Mouse (Mus musculus) liver, adult 2 months (tissue): ENCODE results near the gene Ei24.

Experiments
- CTCF ChIP-seq: fragments of 200-500 bp; IDR thresholded peaks from 2 replicates; pipeline ENCODE4 v1.5.1; 2011; ENCODE audit warnings: low read depth, low read length, control low read depth
- POLR2A ChIP-seq: fragments of 200-500 bp; IDR thresholded peaks from 2 replicates; pipeline ENCODE4 v1.6.1; 2011; ENCODE audit warnings: low read length, control low read depth; ENCODE audit not compliant: insufficient read depth; ENCODE audit errors: extremely low read depth

- no peak for TF ChIP-seq CTCF
- TF ChIP-seq POLR2A: no peak
These were observed 6.7 kb upstream of the Ei24 start for GRCm38 (mm10) chr9:36803926-36804325.
